Mouse (Mus musculus) limb, embryonic 11.5 days (tissue): Measurements from ENCODE around the gene Olfr699. TPM values are rescaled to one million over a fixed set of nuclear protein-coding genes. Genes with fewer than 3 reads are reported as not detected.

ENCODE experiments used
- ATAC-seq: fragments of 200-750 bp; cut with Nextera tagmentation; 2 replicates; pipeline ENCODE4 v1.8.0; 2017; ENCODE audit warnings: low read depth; ENCODE audit not compliant: insufficient number of reproducible peaks, low FRiP score, low TSS enrichment
- DNase-seq: peaks from one replicate; pipeline ENCODE4 v3.0.0-alpha.2; 2015; ENCODE audit warnings: low spot score
- H3K27ac ChIP-seq: fragments of 300-500 bp; sonication (generic); replicated peaks from 2 replicates; pipeline ENCODE4 v1.5.1; 2014; ENCODE audit warnings: low read depth, mild to moderate bottlenecking, low read length
- H3K27me3 ChIP-seq: fragments of 300-500 bp; sonication (generic); 2 replicates; pipeline ENCODE4 v1.6.1; 2014; ENCODE audit warnings: mild to moderate bottlenecking, low read length, mixed read lengths; ENCODE audit not compliant: control insufficient read depth, insufficient read depth
- H3K36me3 ChIP-seq: fragments of 300-500 bp; sonication (generic); 2 replicates; pipeline ENCODE4 v1.6.1; 2014; ENCODE audit warnings: mild to moderate bottlenecking, low read length, moderate library complexity, mixed read lengths; ENCODE audit not compliant: control insufficient read depth, insufficient read depth
- H3K4me1 ChIP-seq: fragments of 300-500 bp; sonication (generic); 2 replicates; pipeline ENCODE4 v1.6.1; 2014; ENCODE audit warnings: low read length, mixed read lengths; ENCODE audit not compliant: control insufficient read depth, insufficient read depth
- H3K4me2 ChIP-seq: fragments of 300-500 bp; sonication (generic); 2 replicates; pipeline ENCODE4 v1.6.1; 2014; ENCODE audit warnings: low read depth, mild to moderate bottlenecking, moderate library complexity; ENCODE audit not compliant: severe bottlenecking
- H3K4me3 ChIP-seq: fragments of 300-500 bp; sonication (generic); 2 replicates; pipeline ENCODE4 v1.5.1; 2014; ENCODE audit warnings: low read depth, low read length
- H3K9ac ChIP-seq: fragments of 300-500 bp; sonication (generic); 2 replicates; pipeline ENCODE4 v1.6.1; 2014; ENCODE audit warnings: mild to moderate bottlenecking, low read length
- H3K9me3 ChIP-seq: fragments of 300-500 bp; sonication (generic); 2 replicates; pipeline ENCODE4 v1.6.1; 2016; ENCODE audit warnings: low read length; ENCODE audit not compliant: control insufficient read depth
- WGBS: fragments of 180-500 bp; shearing (Covaris S2); extraction: QIAGEN DNeasy Blood & Tissue Kit; methylation state at CpG from one replicate; pipeline ENCODE4 v1.1.7; 2014; 5-methylcytosine and 5-hydroxymethylcytosine counted together
- polyA plus RNA-seq: library from polyadenylated mRNA; unstranded; fragments of >200 nt; fragmentation: Nextera tagmentation; extraction: Ambion mirVana; gene quantifications from 2 replicates; pipeline ENCODE4 v1.2.1, GENCODE M21; 2014

Olfr699 gene
- polyA plus RNA-seq, 1 experiment from 2014 or later: not detected

GRCm38 (mm10) chr7:106755297-106755696 is 37.7 kb downstream of the Olfr699 start, which contains the start of gene Olfr698:
Olfr698 (minus strand) TSS chr7:106755397.
- H3K9me3 ChIP-seq: no peaks in the 10 kb centered on the region
- H3K27ac ChIP-seq: no peak within 1 kb of the TSS
- no peak within 1 kb of the TSS for H3K4me3 ChIP-seq
- H3K36me3 ChIP-seq: no peaks in the 10 kb centered on the region
- DNase-seq: no peak
- no peak for ATAC-seq
- no peaks in the 10 kb centered on the region for H3K4me1 ChIP-seq
- H3K9ac ChIP-seq: no peak within 1 kb of the TSS
- no peaks in the 10 kb centered on the region for H3K27me3 ChIP-seq
- H3K4me2 ChIP-seq: no peak within 1 kb of the TSS

- Histone ChIP-seq H3K4me2 (no peak overlapping the region), H3K27me3 (no peaks in the 10 kb centered on the region), H3K9me3 (no peaks in the 10 kb centered on the region), H3K36me3 (no peaks in the 10 kb centered on the region), H3K9ac (no peak overlapping the region), H3K4me1 (no peaks in the 10 kb centered on the region), H3K27ac (no peak overlapping the region), H3K4me3 (no peak overlapping the region)
- DNase-seq (no peak), ATAC-seq (no peak)
- WGBS: 92% methylated on average over 5 of the region's 5 CpGs
Measured at GRCm38 (mm10) chr7:106745811-106746210, 47.2 kb downstream of the Olfr699 start.

- DNase-seq: no peak
- Histone ChIP-seq H3K4me3 (no peak within 1 kb of the TSS), H3K27me3 (no peaks in the 10 kb centered on the region), H3K27ac (no peak within 1 kb of the TSS), H3K4me2 (no peak within 1 kb of the TSS), H3K9ac (no peak within 1 kb of the TSS), H3K36me3 (no peaks in the 10 kb centered on the region), H3K4me1 (no peaks in the 10 kb centered on the region), H3K9me3 (no peaks in the 10 kb centered on the region)
- 89% methylated on average over 1 of the region's 1 CpGs for WGBS
- ATAC-seq: no peak
Measured at GRCm38 (mm10) chr7:106742343-106742742, 50.7 kb downstream of the Olfr699 start, which contains the start of gene Olfr697. Olfr697 (minus strand) TSS chr7:106742443.

Other genes with a start within 250 kb of the Olfr699 start
- not detected in 2 replicates for gene Olfr693, start 112.6 kb downstream of the Olfr699 start, polyA plus RNA-seq
- not detected in 2 replicates for gene Olfr694, start 101.4 kb downstream of the Olfr699 start, polyA plus RNA-seq
- not detected in 2 replicates for gene Olfr695, start 76.8 kb downstream of the Olfr699 start, polyA plus RNA-seq
- gene Olfr697, start 50.8 kb downstream of the Olfr699 start, polyA plus RNA-seq: not detected in 2 replicates
- not detected in 2 replicates for gene Olfr698, start 37.8 kb downstream of the Olfr699 start, polyA plus RNA-seq
- gene Olfr700, start 15.6 kb upstream of the Olfr699 start, polyA plus RNA-seq: not detected in 2 replicates
- not detected in 2 replicates for gene Olfr701, start 20.9 kb upstream of the Olfr699 start, polyA plus RNA-seq
- not detected in 2 replicates for gene Olfr702, start 40.7 kb upstream of the Olfr699 start, polyA plus RNA-seq
- gene Olfr703, start 50.2 kb upstream of the Olfr699 start, polyA plus RNA-seq: not detected in 2 replicates
- gene Olfr704, start 70.0 kb upstream of the Olfr699 start, polyA plus RNA-seq: not detected in 2 replicates
- gene Olfr705, start 83.7 kb upstream of the Olfr699 start, polyA plus RNA-seq: not detected in 2 replicates
- not detected in 2 replicates for gene Olfr706, start 95.0 kb upstream of the Olfr699 start, polyA plus RNA-seq
- gene Olfr707, start 108.0 kb upstream of the Olfr699 start, polyA plus RNA-seq: not detected in 2 replicates
- gene Olfr1532-ps1, start 114.8 kb upstream of the Olfr699 start, polyA plus RNA-seq: not detected in 2 replicates
- not detected in 2 replicates for gene Olfr709-ps1, start 139.0 kb upstream of the Olfr699 start, polyA plus RNA-seq
- gene Olfr710, start 155.1 kb upstream of the Olfr699 start, polyA plus RNA-seq: not detected in 2 replicates
- not detected in 2 replicates for gene Olfr6, start 170.7 kb upstream of the Olfr699 start, polyA plus RNA-seq
- not detected in 2 replicates for gene Olfr711, start 182.3 kb upstream of the Olfr699 start, polyA plus RNA-seq
- gene Olfr2, start 212.9 kb upstream of the Olfr699 start, polyA plus RNA-seq: not detected in 2 replicates
- gene Olfr713, start 238.0 kb upstream of the Olfr699 start, polyA plus RNA-seq: not detected in 2 replicates